Mouse (Mus musculus) right cerebral cortex, postnatal 14 days (tissue): Measurements from ENCODE around the gene Nek2.

Experiments used
- DNase-seq: peaks from one replicate; pipeline ENCODE4 v3.0.0; 2022

Nek2 gene

GRCm38 (mm10) chr1:191821326-191822091 is at the start of gene Nek2:
Gene Nek2 (plus strand): TSS chr1:191821444.
- peak; percentile 97 for DNase-seq

- no peak for DNase-seq
Observed at GRCm38 (mm10) chr1:191774106-191774505, 47.1 kb upstream of the Nek2 start.

- DNase-seq = no peak
Observed at GRCm38 (mm10) chr1:191775116-191775515, 46.1 kb upstream of the Nek2 start.

GRCm38 (mm10) chr1:191777521-191777920 is 43.7 kb upstream of the Nek2 start:
- DNase-seq = no peak

GRCm38 (mm10) chr1:191780470-191780869 is 40.8 kb upstream of the Nek2 start:
- no peak for DNase-seq

GRCm38 (mm10) chr1:191785108-191785507 is 36.1 kb upstream of the Nek2 start:
- no peak for DNase-seq

- DNase-seq = no peak
Observed at GRCm38 (mm10) chr1:191786255-191786654, 35.0 kb upstream of the Nek2 start.

GRCm38 (mm10) chr1:191787379-191787778 is 33.9 kb upstream of the Nek2 start:
- DNase-seq = no peak

GRCm38 (mm10) chr1:191792991-191793390 is 28.3 kb upstream of the Nek2 start:
- no peak for DNase-seq

- no peak for DNase-seq
Observed at GRCm38 (mm10) chr1:191793888-191794532, 27.2 kb upstream of the Nek2 start.

- no peak for DNase-seq
Observed at GRCm38 (mm10) chr1:191796238-191796896, 24.9 kb upstream of the Nek2 start.

- no peak for DNase-seq
Observed at GRCm38 (mm10) chr1:191802093-191802819, 19.0 kb upstream of the Nek2 start.

- DNase-seq = peak; percentile 24
Observed at GRCm38 (mm10) chr1:191802820-191803655, 18.2 kb upstream of the Nek2 start.

- no peak for DNase-seq
Observed at GRCm38 (mm10) chr1:191804747-191805146, 16.5 kb upstream of the Nek2 start.

- DNase-seq = no peak
Observed at GRCm38 (mm10) chr1:191805788-191806187, 15.5 kb upstream of the Nek2 start.

- DNase-seq = no peak
Observed at GRCm38 (mm10) chr1:191806740-191807139, 14.5 kb upstream of the Nek2 start.

- DNase-seq = no peak
Observed at GRCm38 (mm10) chr1:191807979-191808378, 13.3 kb upstream of the Nek2 start.

- peak; percentile 47 for DNase-seq
Observed at GRCm38 (mm10) chr1:191808688-191809223, 12.5 kb upstream of the Nek2 start.

- DNase-seq = no peak
Observed at GRCm38 (mm10) chr1:191811774-191812173, 9.5 kb upstream of the Nek2 start.

- DNase-seq = no peak
Observed at GRCm38 (mm10) chr1:191812949-191813691, 8.1 kb upstream of the Nek2 start.

GRCm38 (mm10) chr1:191814240-191814639 is 7.0 kb upstream of the Nek2 start:
- no peak for DNase-seq
